In the genomic region with DNA sequence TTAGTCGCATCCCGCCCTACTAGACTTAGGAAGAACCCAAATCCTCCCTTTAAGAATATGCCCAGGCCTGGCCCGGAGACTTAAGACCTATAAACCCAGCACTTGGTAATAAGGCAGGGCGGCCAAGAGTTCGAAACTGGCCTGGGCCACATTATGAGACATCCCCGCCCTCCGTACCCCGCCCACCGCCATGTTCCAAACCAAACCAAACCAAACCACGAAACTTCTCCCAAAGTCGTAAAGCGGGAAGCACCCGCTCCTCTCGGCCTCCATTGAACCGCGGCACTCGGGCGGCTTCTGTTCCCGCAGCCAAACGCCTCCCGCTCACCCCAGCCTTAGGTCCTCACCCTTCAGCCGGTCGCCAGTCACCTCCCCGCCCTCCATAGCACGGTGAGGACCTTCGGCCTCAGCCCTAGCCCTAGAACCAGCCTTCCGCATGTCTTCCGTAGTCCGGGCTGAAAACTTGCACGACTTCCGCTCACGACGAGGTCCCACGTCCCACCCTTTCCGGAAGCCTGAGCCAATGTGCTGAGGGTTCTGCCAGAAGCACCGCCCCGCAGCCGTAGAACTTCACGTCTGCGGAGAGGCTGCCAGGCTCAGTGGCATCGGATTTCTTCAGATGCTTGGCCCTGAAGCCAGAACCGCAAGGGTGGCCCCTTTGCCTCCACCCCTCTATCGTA, we compare ENCODE assay signal across 8 mouse cellular contexts. TPM values are rescaled to one million over a fixed set of nuclear protein-coding genes. Genes with fewer than 3 reads are reported as not detected.
DNase-seq lines count a peak whose midpoint lies in the region; ATAC-seq lines count a peak whose summit lies in the region.

Gene Rrp36 (minus strand): TSS at position 503 of the 680 bp plus-strand sequence.

- peak; percentile 99 for ATAC-seq in hematopoietic stem cell, adult 5-6 weeks (replicated peaks in 1 of 2; ENCODE audit: insufficient read depth in 1 of 2, low FRiP score in 2 of 2, low TSS enrichment in 1 of 2, low read depth in 1 of 2, poor library complexity in 2 of 2, severe bottlenecking in 2 of 2)
- ATAC-seq in lung, embryonic 16.5 days (ENCODE audit: low read depth) = peak; percentile 95

- H3K36me3 ChIP-seq in lung, embryonic 16.5 days (ENCODE audit: control insufficient read depth, insufficient read depth, low read length) = peaks cover 29% of the 10 kb centered on the region

- H3K9ac ChIP-seq in lung, embryonic 16.5 days (ENCODE audit: low read length) = peak within 1 kb of the TSS; percentile 76

- peak within 1 kb of the TSS; percentile 86 for H3K27ac ChIP-seq in lung, embryonic 16.5 days (ENCODE audit: low read length)

- no peaks in the 10 kb centered on the region for H3K9me3 ChIP-seq in lung, embryonic 16.5 days (ENCODE audit: control insufficient read depth, low read length)

- no peaks in the 10 kb centered on the region for H3K27me3 ChIP-seq in lung, embryonic 16.5 days (ENCODE audit: control insufficient read depth, insufficient read depth, low read depth, low read length)

- H3K4me2 ChIP-seq in lung, embryonic 16.5 days (ENCODE audit: low read depth, low read length) = peak within 1 kb of the TSS; percentile 86

- H3K4me3 ChIP-seq in lung, embryonic 16.5 days (ENCODE audit: low read length) = peak within 1 kb of the TSS; percentile 81

- peak; percentile 90 for DNase-seq in MEL-GATA-1-ER (ENCODE audit: extremely low read depth, low read depth)
- peak; percentile 79 for DNase-seq in cerebellum, adult 8-10 months
- peak; percentile 92 for DNase-seq in forelimb bud, embryonic 11.5 days (ENCODE audit: low read depth, low spot score)
- DNase-seq in layer of hippocampus, adult 9-10 months (ENCODE audit: low spot score) = peak; percentile 75
- DNase-seq in ovary, postnatal 10 days (ENCODE audit: low spot score) = peak; percentile 69
- peak; percentile 77 to 83 for DNase-seq in thymus, postnatal 10 days (ENCODE audit: low spot score in 2 of 2)

- under 1% methylated on average over 43 of the region's 43 CpGs for WGBS in lung, embryonic 16.5 days

- H3K4me1 ChIP-seq in lung, embryonic 16.5 days (replicated peaks; ENCODE audit: control insufficient read depth, insufficient read depth, low read length) = peaks cover 17% of the 10 kb centered on the region

RNA-seq across cellular contexts. Expression of gene Rrp36, which starts in this region (rescaled TPM):
- total RNA-seq in hematopoietic stem cell, adult 5-6 weeks (2017) = 38.1 and 47.0 TPM in 2 replicates
- polyA plus RNA-seq in lung, embryonic 16.5 days (2015; fragmentation: Nextera tagmentation; extraction: Ambion mirVana) = 51.4 and 51.6 TPM in 2 replicates

Comparison
In these comparisons a context has a peak if more than half of its experiments do, and no peak if none do; other contexts are left out.
1. Peak in every context shown above with its lines: DNase-seq, ATAC-seq, H3K4me3 ChIP-seq and H3K27ac ChIP-seq.